Mouse (Mus musculus) neural tube, embryonic 15.5 days (tissue): Measurements from ENCODE around the gene Pou5f1. TPM values are rescaled to one million over a fixed set of nuclear protein-coding genes. Genes with fewer than 3 reads are reported as not detected.
A peak's percentile ranks its signal among the peaks of the same experiment; 100 is the strongest.

Source experiments
- ATAC-seq: fragments of 200-750 bp; cut with Nextera tagmentation; 2 replicates; pipeline ENCODE4 v1.8.0; 2017; ENCODE audit warnings: mild to moderate bottlenecking, moderate TSS enrichment, moderate library complexity; ENCODE audit not compliant: low FRiP score
- H3K27ac ChIP-seq: fragments of 300-500 bp; sonication (generic); replicated peaks from 2 replicates; pipeline ENCODE4 v1.5.1; 2015; ENCODE audit warnings: mild to moderate bottlenecking, inconsistent platforms
- H3K27me3 ChIP-seq: fragments of 300-500 bp; sonication (generic); replicated peaks from 2 replicates; pipeline ENCODE4 v1.6.1; 2015; ENCODE audit warnings: inconsistent platforms
- H3K36me3 ChIP-seq: fragments of 300-500 bp; sonication (generic); 2 replicates; pipeline ENCODE4 v1.6.1; 2015; ENCODE audit warnings: inconsistent platforms
- H3K4me1 ChIP-seq: fragments of 300-500 bp; sonication (generic); 2 replicates; pipeline ENCODE4 v1.6.1; 2015; ENCODE audit warnings: inconsistent platforms
- H3K4me2 ChIP-seq: fragments of 300-500 bp; sonication (generic); 2 replicates; pipeline ENCODE4 v1.6.1; 2015; ENCODE audit warnings: inconsistent platforms, mild to moderate bottlenecking, moderate library complexity
- H3K4me3 ChIP-seq: fragments of 300-500 bp; sonication (generic); replicated peaks from 2 replicates; pipeline ENCODE4 v1.5.1; 2015; ENCODE audit warnings: mild to moderate bottlenecking, inconsistent platforms
- H3K9ac ChIP-seq: fragments of 300-500 bp; sonication (generic); replicated peaks from 2 replicates; pipeline ENCODE4 v1.6.1; 2015; ENCODE audit warnings: mild to moderate bottlenecking, inconsistent platforms
- H3K9me3 ChIP-seq: fragments of 300-500 bp; sonication (generic); replicated peaks from 2 replicates; pipeline ENCODE4 v1.6.1; 2016; ENCODE audit warnings: inconsistent platforms
- WGBS: fragments of 180-500 bp; shearing (Covaris S2); methylation state at CpG from one replicate; pipeline ENCODE4 v1.1.7; 2015; ENCODE audit warnings: mixed read lengths; 5-methylcytosine and 5-hydroxymethylcytosine counted together
- polyA plus RNA-seq: library from polyadenylated mRNA; unstranded; fragments of >200 nt; fragmentation: Nextera tagmentation; extraction: Ambion mirVana; gene quantifications from 2 replicates; pipeline ENCODE4 v1.2.1, GENCODE M21; 2015

Gene Pou5f1
- polyA plus RNA-seq, 1 experiment from 2014 or later: not detected

DNA sequence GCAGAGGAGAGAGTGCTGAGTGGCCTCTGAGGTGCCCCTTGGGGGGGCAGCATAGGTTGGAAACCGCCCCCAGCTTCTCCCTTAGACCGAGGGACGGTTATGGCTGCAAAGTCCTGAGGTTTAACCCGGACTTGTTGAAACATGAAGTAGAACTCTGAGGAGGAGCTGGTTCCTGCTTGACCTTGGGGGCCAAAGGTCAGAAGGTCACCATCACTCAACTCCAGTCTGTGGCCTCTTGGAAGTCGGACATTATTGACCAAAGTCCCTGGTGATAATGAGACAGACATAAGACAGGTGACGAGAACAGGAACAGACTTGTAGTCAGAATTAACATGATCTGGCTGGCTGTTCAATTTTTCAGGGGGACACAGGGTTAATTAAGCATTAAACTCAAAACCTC, 8.9 kb downstream of the Pou5f1 start:
- H3K9me3 ChIP-seq: no peaks in the 10 kb centered on the region
- peaks cover 20% of the 10 kb centered on the region for H3K4me1 ChIP-seq
- no peak overlapping the region for H3K9ac ChIP-seq
- H3K4me3 ChIP-seq: no peak overlapping the region
- H3K27ac ChIP-seq: no peak overlapping the region
- no peaks in the 10 kb centered on the region for H3K36me3 ChIP-seq
- H3K27me3 ChIP-seq: 0 out of 2 replicates have a peak, but pooled peaks cover 9% of the 10 kb centered on the region
- no peak for ATAC-seq
- H3K4me2 ChIP-seq: peak overlapping the region; percentile 93
- 46% methylated on average over 6 of the region's 6 CpGs for WGBS

DNA sequence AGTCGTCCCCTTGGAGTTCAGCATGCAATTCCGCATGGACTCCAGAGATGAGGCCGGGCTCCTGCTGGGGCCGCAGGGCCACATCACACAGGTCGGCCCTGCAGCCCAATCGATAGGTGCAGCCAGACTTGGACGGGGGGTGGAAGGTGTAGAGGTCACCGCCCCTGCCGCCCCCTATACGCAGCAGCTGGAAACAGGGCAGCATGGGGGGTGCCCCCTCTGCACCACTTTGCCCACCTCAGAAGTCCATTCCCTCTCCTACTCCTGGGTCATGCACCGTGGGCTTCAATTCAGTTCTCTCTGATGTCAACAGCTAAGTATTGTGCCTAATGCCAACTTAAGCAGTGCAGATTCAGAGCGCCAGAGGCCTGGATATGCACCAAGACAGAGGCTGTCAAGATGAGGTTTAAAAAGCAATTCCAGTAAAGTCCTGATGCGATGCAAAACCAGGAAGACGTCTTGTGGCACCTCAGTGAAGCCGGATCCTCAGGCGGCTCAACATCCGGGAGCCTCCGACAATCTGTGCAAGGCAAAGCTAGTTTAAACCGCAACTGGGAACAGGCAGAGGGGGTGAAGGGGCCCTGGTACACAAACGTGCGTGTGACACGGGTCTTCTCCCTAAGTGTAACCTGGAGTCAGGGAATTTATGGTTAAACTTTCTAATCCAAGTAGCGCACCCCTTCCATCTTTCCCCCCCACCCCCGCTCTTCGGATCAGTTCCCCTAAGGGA, 10.3 kb downstream of the Pou5f1 start:
- Histone ChIP-seq H3K4me3 (peak overlapping the region; percentile 59), H3K27ac (no peak overlapping the region), H3K9ac (peak overlapping the region; percentile 44), H3K27me3 (0 out of 2 replicates have a peak, but pooled peaks cover 9% of the 10 kb centered on the region), H3K36me3 (no peaks in the 10 kb centered on the region), H3K4me1 (peaks cover 20% of the 10 kb centered on the region), H3K4me2 (peak overlapping the region; percentile 93), H3K9me3 (no peaks in the 10 kb centered on the region)
- 7% methylated on average over 25 of the region's 25 CpGs for WGBS
- peak; percentile 30; the same call in 1 of the 2 replicates for ATAC-seq

DNA sequence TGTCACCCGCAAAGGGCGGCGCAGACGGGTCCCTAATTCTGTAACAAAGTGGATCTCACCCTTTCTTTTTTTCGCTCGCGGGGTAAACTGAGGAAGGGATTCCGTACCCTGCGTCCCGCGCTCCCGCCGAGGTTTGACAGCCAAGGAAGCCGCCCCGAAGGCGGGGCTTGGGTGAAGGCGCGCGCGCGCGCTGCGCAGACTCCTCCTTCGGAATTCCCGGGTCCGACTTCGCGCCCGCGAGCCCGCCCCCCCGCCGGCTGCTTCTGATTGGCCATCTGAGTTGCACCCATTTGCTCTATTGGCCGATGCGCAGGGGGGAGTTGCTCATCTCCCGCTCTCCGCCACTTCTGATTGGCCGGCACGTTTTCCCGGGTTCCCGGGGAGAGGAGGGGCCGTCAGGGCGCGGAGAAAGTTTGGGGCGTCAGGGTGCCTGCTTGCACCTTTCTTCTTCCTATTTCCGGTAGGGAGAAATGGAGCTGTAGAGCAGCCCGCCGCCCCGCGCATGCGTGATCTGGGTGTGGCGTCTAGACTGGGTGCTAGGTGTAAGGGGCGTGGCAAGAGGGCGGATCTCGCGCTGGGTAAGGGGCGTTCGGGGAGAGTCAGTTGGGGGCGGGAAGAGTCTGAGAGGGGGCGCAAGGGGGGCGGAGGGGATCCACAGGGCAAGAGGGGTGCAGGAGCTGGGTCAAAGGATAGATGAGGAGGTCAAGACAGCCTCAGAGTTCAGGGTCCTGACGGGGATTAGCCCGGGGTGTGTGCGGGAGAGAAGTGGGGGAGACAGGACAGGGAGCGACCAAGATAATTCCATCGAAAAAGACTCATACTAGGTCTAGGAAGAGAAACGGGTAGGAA, 11.1 kb downstream of the Pou5f1 start, which contains the start of the genes Tcf19 and Cchcr1:
Tcf19 (minus strand) TSS at position 173 of the 849 bp plus-strand sequence.
Cchcr1 (plus strand) TSS at position 449 of the 849 bp plus-strand sequence.
- peak within 1 kb of the TSS; percentile 93 for H3K4me2 ChIP-seq
- ATAC-seq: peak; percentile 96
- 1% methylated on average over 67 of the region's 67 CpGs for WGBS
- 0 out of 2 replicates have a peak, but pooled peaks cover 9% of the 10 kb centered on the region for H3K27me3 ChIP-seq
- peak within 1 kb of the TSS; percentile 47 for H3K9ac ChIP-seq
- peaks cover 20% of the 10 kb centered on the region for H3K4me1 ChIP-seq
- H3K36me3 ChIP-seq: no peaks in the 10 kb centered on the region
- H3K27ac ChIP-seq: 0 out of 2 replicates have a peak within 1 kb of the TSS, but pooled peaks have one; percentile 28
- H3K4me3 ChIP-seq: peak within 1 kb of the TSS; percentile 59
- no peaks in the 10 kb centered on the region for H3K9me3 ChIP-seq

DNA sequence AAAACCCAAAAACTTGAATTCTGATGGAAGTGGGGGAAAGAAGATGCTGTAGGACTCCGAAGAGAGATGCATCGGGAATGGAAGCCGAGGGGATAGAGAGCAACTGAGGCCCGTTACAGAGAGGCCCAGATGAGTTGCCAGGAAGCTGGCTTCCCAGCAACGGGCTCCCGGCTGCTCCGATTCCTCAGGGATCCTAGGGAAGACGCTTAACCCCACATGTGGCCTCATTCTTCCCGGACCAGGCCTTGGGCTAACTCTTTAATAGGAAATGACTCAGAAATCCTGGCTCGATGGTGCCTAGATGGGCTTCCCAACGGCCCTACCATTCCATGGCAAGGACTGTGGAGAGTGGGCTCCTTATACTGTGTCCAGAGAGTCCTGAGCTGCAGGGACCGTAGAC, 11.7 kb downstream of the Pou5f1 start:
- 11% methylated on average over 12 of the region's 12 CpGs for whole genome bisulfite sequencing
- Histone ChIP-seq H3K4me3 (peak overlapping the region; percentile 59), H3K9me3 (no peaks in the 10 kb centered on the region), H3K27ac (0 out of 2 replicates have a peak overlapping the region, but pooled peaks have one; percentile 28), H3K4me2 (peak overlapping the region; percentile 93), H3K36me3 (no peaks in the 10 kb centered on the region), H3K4me1 (peaks cover 20% of the 10 kb centered on the region), H3K9ac (peak overlapping the region; percentile 47), H3K27me3 (0 out of 2 replicates have a peak, but pooled peaks cover 9% of the 10 kb centered on the region)
- ATAC-seq: no peak

DNA sequence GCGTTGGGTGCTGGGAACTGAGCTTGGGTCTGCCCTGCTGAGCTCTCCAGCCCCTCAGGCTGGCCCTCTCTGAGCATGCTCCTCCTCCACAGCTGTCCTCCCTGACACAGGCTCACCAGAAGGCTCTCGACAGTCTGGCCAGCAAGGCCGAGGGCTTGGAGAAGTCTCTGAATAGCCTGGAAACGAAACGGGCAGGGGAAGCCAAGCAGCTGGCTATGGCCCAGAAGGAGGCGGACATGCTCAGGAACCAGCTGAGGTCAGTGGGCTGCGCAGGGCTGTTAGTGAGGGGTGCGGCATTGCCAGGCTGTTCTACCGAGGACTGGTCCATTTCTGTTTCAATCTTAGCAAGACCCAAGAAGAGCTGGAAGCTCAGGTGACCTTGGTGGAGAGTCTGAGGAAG, 18.5 kb downstream of the Pou5f1 start:
- no peak overlapping the region for H3K9ac ChIP-seq
- no peaks in the 10 kb centered on the region for H3K4me1 ChIP-seq
- H3K27me3 ChIP-seq: no peaks in the 10 kb centered on the region
- no peak overlapping the region for H3K4me3 ChIP-seq
- ATAC-seq: no peak
- H3K36me3 ChIP-seq: no peaks in the 10 kb centered on the region
- no peak overlapping the region for H3K4me2 ChIP-seq
- no peaks in the 10 kb centered on the region for H3K9me3 ChIP-seq
- 87% methylated on average over 9 of the region's 9 CpGs for WGBS
- H3K27ac ChIP-seq: no peak overlapping the region

DNA sequence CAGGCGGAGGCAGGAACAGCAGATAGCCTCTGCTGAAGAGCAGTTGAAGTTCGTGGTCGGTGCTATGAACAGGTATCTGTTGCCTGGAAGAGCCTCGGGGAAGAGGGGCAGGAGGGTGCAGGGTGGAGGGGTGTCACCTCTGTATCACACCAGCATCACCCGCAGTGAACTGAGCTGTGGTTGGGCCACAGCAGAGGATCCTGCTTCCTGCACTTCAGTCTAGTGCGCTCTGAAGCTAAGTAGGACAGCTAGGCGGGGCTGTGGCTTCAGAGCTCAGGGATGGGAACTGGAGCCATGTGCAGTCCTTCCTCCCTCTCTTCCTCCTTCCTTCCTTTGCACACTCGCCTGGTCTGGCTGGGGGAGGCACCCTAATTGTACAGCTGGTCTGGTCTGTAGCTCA, 20.8 kb downstream of the Pou5f1 start:
- H3K36me3 ChIP-seq: no peaks in the 10 kb centered on the region
- H3K27me3 ChIP-seq: no peaks in the 10 kb centered on the region
- H3K4me1 ChIP-seq: no peaks in the 10 kb centered on the region
- no peak overlapping the region for H3K27ac ChIP-seq
- WGBS: 81% methylated on average over 8 of the region's 8 CpGs
- H3K9me3 ChIP-seq: no peaks in the 10 kb centered on the region
- H3K9ac ChIP-seq: no peak overlapping the region
- H3K4me3 ChIP-seq: no peak overlapping the region
- no peak for ATAC-seq
- no peak overlapping the region for H3K4me2 ChIP-seq

DNA sequence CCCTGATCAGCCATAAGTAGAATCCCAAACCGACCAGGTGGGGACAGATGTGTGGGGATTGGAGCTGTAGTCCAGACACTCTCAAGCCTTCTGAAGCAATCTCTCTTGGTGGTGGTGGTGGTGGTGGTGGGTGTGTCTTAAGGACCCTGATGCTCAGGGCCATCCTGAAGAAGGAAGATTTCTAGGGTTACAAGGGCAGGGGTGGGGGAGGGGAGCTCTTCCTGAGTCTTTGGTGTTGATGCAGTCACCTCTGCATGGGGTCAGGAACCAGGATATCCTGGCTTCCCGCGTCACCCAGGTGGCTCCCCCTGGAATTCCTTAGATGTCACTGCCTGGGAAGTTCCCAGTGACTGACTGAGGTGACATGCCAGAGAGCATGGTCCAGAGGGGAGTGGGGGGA, 26.5 kb downstream of the Pou5f1 start:
- H3K4me2 ChIP-seq: no peak overlapping the region
- no peaks in the 10 kb centered on the region for H3K27me3 ChIP-seq
- H3K9me3 ChIP-seq: no peaks in the 10 kb centered on the region
- 31% methylated on average over 3 of the region's 3 CpGs for WGBS
- H3K36me3 ChIP-seq: no peaks in the 10 kb centered on the region
- no peak overlapping the region for H3K9ac ChIP-seq
- H3K27ac ChIP-seq: no peak overlapping the region
- no peak overlapping the region for H3K4me3 ChIP-seq
- no peak for ATAC-seq
- H3K4me1 ChIP-seq: no peaks in the 10 kb centered on the region

DNA sequence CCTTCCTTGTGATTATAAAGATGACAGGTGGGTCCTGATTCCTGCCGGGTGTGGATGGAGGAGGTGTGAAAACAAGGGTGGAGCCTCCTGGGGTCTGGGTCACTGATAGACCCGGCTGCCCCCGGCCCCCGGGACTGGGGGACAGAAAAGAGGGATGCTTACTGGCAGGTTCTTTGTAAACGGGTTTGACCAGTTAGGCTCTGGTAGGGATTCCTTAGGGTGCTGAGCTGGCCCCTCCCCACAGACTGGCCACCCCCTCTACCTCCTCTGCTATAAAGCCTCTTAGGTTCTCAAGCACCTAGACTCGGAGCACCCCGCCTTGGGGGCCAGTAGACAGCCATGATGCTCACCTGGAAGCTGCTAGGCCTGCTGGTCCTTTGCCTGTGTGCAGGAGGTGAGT, 27.1 kb downstream of the Pou5f1 start, which contains the start of gene Psors1c2:
Psors1c2 (plus strand) TSS at position 301 of the 400 bp plus-strand sequence.
- Histone ChIP-seq H3K4me2 (no peak within 1 kb of the TSS), H3K36me3 (no peaks in the 10 kb centered on the region), H3K4me1 (no peaks in the 10 kb centered on the region), H3K27me3 (no peaks in the 10 kb centered on the region), H3K9ac (no peak within 1 kb of the TSS), H3K4me3 (no peak within 1 kb of the TSS), H3K27ac (no peak within 1 kb of the TSS), H3K9me3 (no peaks in the 10 kb centered on the region)
- ATAC-seq: no peak
- WGBS: 48% methylated on average over 7 of the region's 7 CpGs

DNA sequence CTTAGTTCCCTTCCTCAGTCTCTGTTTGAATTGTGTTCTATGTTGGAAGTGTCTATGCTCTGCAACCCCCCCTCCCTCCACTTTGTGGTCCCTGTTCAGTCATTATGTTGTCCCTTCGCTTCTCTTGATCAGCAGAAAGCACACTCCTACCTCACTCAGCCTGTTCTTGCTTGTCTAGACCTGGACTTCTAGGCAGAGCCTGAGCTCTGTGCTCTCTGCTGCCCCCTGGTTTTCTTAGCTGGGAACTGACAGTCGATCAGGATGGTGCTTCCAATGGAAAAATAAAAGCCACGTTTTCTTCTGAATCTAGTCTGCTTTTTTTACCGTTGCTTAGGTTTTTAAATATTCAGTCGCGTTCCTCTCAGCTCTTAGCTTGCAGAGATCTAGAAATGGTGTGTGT, 28.5 kb downstream of the Pou5f1 start:
- Histone ChIP-seq H3K4me2 (no peak overlapping the region), H3K9ac (no peak overlapping the region), H3K4me1 (no peaks in the 10 kb centered on the region), H3K27me3 (no peaks in the 10 kb centered on the region), H3K9me3 (no peaks in the 10 kb centered on the region), H3K27ac (no peak overlapping the region), H3K4me3 (no peak overlapping the region), H3K36me3 (no peaks in the 10 kb centered on the region)
- 16% methylated on average over 6 of the region's 6 CpGs for WGBS
- peak; percentile 84 for ATAC-seq

DNA sequence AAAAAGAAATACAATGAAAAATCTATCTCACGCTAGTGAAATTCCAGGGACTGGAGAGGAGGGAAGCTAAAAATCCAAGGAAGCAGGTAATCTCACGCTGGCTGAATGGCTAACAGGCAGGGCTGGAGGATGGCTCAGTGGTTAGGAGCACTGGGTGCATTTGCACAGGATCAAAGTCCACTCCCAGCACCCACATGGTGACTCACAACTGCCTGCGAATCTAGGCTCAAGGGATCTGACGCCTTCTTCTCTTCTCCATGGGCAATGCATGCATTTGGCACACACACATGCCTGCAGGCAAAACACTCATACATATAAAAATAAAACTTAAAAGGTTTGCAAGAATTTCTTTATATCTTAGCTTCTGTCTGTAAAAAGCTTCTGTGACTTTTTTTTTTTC, 31.6 kb downstream of the Pou5f1 start:
- Histone ChIP-seq H3K27me3 (no peaks in the 10 kb centered on the region), H3K27ac (no peak overlapping the region), H3K9me3 (no peaks in the 10 kb centered on the region), H3K9ac (no peak overlapping the region), H3K4me1 (no peaks in the 10 kb centered on the region), H3K36me3 (no peaks in the 10 kb centered on the region), H3K4me3 (no peak overlapping the region), H3K4me2 (no peak overlapping the region)
- 93% methylated on average over 4 of the region's 4 CpGs for WGBS
- no peak for ATAC-seq

DNA sequence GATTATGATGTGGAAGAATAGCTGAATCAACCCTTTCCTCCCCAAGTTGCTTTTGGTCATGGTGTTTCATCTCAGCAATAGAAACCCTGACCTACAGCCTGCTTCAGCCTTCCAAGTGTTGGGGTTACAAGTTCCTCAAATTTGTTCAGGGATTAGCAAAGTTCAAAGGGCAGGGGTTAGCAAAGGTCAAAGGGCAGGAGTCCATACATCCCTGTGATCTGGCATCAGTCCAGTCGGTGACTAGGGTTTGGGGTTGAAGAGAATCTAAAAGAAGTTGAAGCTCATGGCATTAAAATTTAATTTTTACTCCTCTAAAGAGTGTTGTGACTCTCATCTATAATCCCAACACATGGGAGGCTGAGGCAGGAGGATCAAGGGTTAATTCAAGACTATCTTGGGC, 32.7 kb downstream of the Pou5f1 start:
- Histone ChIP-seq H3K9me3 (no peaks in the 10 kb centered on the region), H3K27me3 (no peaks in the 10 kb centered on the region), H3K9ac (no peak overlapping the region), H3K4me3 (no peak overlapping the region), H3K4me2 (no peak overlapping the region), H3K4me1 (peaks cover 6% of the 10 kb centered on the region; the same call in 1 of the 2 replicates), H3K27ac (no peak overlapping the region), H3K36me3 (no peaks in the 10 kb centered on the region)
- WGBS: 88% methylated on average over 1 of the region's 1 CpGs
- no peak for ATAC-seq
